ENCODE assay signal across 8 mouse cellular contexts in the genomic region with DNA sequence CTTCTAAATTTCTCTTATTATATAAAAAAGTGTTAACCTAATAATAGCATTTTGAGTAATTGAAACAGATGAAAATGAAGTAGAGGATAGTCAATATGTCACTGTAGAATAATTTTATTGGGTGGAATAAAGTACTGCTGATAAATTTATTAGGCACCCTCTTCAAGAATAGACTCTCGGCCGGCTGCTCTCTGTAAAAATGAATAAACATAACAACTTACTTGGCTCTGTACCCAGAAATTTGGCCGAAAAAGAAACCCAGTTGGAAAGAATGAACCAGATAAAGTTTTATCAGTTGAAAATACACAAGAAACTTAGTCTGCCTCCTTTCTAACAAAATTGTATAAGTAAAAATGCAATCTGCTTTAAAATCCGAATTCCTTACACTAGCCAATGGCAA.
"Had no signal": no experiment of that assay in that cellular context is flagged by ENCODE, and none has a peak within 500 bp of the region (broad histone marks: within the 10 kb centered on the region; RNA-seq: fewer than 3 reads in every experiment).

No protein-coding gene starts in this region.

- H3K9ac ChIP-seq: intestine, embryonic 15.5 days; liver, embryonic 12.5 days; midbrain, embryonic 13.5 days had no signal

- H3K36me3 ChIP-seq: intestine, embryonic 15.5 days; limb, embryonic 10.5 days; liver, embryonic 12.5 days; midbrain, embryonic 13.5 days had no signal

- H3K27ac ChIP-seq: intestine, embryonic 15.5 days; left cerebral cortex, adult 2 months; limb, embryonic 10.5 days; liver, embryonic 12.5 days; midbrain, embryonic 13.5 days had no signal

- DNase-seq: kidney, adult 9 months; right cerebral cortex, postnatal 14 days; thymus, postnatal 36 days had no signal

- ATAC-seq: intestine, embryonic 15.5 days; liver, embryonic 12.5 days; midbrain, embryonic 13.5 days had no signal

- H3K27me3 ChIP-seq: intestine, embryonic 15.5 days; liver, embryonic 12.5 days; midbrain, embryonic 13.5 days had no signal

- H3K4me2 ChIP-seq: intestine, embryonic 15.5 days; liver, embryonic 12.5 days; midbrain, embryonic 13.5 days had no signal

- H3K9me3 ChIP-seq: intestine, embryonic 15.5 days; limb, embryonic 10.5 days; liver, embryonic 12.5 days; midbrain, embryonic 13.5 days had no signal

- H3K4me3 ChIP-seq: intestine, embryonic 15.5 days; left cerebral cortex, adult 2 months; limb, embryonic 10.5 days; liver, embryonic 12.5 days; midbrain, embryonic 13.5 days had no signal

- H3K4me1 ChIP-seq: intestine, embryonic 15.5 days; liver, embryonic 12.5 days had no signal
